Mouse (Mus musculus) stomach, embryonic 14.5 days (tissue): Measurements from ENCODE around the gene Edem1. TPM values are rescaled to one million over a fixed set of nuclear protein-coding genes. Genes with fewer than 3 reads are reported as not detected.

ENCODE experiments used
- ATAC-seq: fragments of 200-750 bp; cut with Nextera tagmentation; 2 replicates; pipeline ENCODE4 v1.8.0; 2017; ENCODE audit warnings: low read depth, moderate TSS enrichment; ENCODE audit not compliant: insufficient number of reproducible peaks, insufficient read depth, low FRiP score
- H3K27ac ChIP-seq: fragments of 300-500 bp; sonication (generic); 2 replicates; pipeline ENCODE4 v1.5.1; 2014; ENCODE audit warnings: mild to moderate bottlenecking, low read length, moderate library complexity, mixed read lengths
- H3K27me3 ChIP-seq: fragments of 300-500 bp; sonication (generic); 2 replicates; pipeline ENCODE4 v1.6.1; 2014; ENCODE audit warnings: low read length, control low read depth, mixed read lengths; ENCODE audit not compliant: control insufficient read depth, insufficient read depth
- H3K36me3 ChIP-seq: fragments of 300-500 bp; sonication (generic); 2 replicates; pipeline ENCODE4 v1.6.1; 2014; ENCODE audit warnings: mild to moderate bottlenecking, control low read depth, low read length, moderate library complexity, mixed read lengths; ENCODE audit not compliant: control insufficient read depth, insufficient read depth
- H3K4me1 ChIP-seq: fragments of 300-500 bp; sonication (generic); 2 replicates; pipeline ENCODE4 v1.6.1; 2014; ENCODE audit warnings: low read length, control low read depth, mixed read lengths; ENCODE audit not compliant: control insufficient read depth, insufficient read depth
- H3K4me2 ChIP-seq: fragments of 300-500 bp; sonication (generic); replicated peaks from 2 replicates; pipeline ENCODE4 v1.6.1; 2014; ENCODE audit warnings: low read depth, low read length, control low read depth
- H3K4me3 ChIP-seq: fragments of 300-500 bp; sonication (generic); 2 replicates; pipeline ENCODE4 v1.5.1; 2014; ENCODE audit warnings: low read depth, low read length, control low read depth
- H3K9ac ChIP-seq: fragments of 300-500 bp; sonication (generic); replicated peaks from 2 replicates; pipeline ENCODE4 v1.6.1; 2014; ENCODE audit warnings: low read depth, mild to moderate bottlenecking, control low read depth, low read length, moderate library complexity, mixed read lengths
- H3K9me3 ChIP-seq: fragments of 300-500 bp; sonication (generic); 2 replicates; pipeline ENCODE4 v1.6.1; 2016; ENCODE audit warnings: low read depth, low read length, control low read depth; ENCODE audit not compliant: control insufficient read depth
- WGBS: fragments of 180-500 bp; shearing (Covaris S2); extraction: QIAGEN DNeasy Blood & Tissue Kit; methylation state at CpG from one replicate; pipeline ENCODE4 v1.1.7; 2014; 5-methylcytosine and 5-hydroxymethylcytosine counted together
- polyA plus RNA-seq: library from polyadenylated mRNA; unstranded; fragments of >200 nt; fragmentation: Nextera tagmentation; extraction: Ambion mirVana; gene quantifications from 2 replicates; pipeline ENCODE4 v1.2.1, GENCODE M21; 2014

The Edem1 gene
- polyA plus RNA-seq, 1 experiment from 2014 or later: 29.0 TPM

- Histone ChIP-seq H3K4me2 (no peak overlapping the region), H3K9ac (no peak overlapping the region), H3K27me3 (no peaks in the 10 kb centered on the region), H3K4me3 (no peak overlapping the region), H3K36me3 (peaks cover 4% of the 10 kb centered on the region; the same call in 1 of the 2 replicates), H3K27ac (peak overlapping the region; percentile 23; the same call in 1 of the 2 replicates), H3K9me3 (no peaks in the 10 kb centered on the region), H3K4me1 (peaks cover 7% of the 10 kb centered on the region; the same call in 1 of the 2 replicates)
- 58% methylated on average over 8 of the region's 8 CpGs for WGBS
- peak; percentile 66 for ATAC-seq
These were observed 5.7 kb downstream of the Edem1 start for GRCm38 (mm10) chr6:108833963-108834697.

- H3K36me3 ChIP-seq: peaks cover 7% of the 10 kb centered on the region
- H3K27me3 ChIP-seq: no peaks in the 10 kb centered on the region
- no peaks in the 10 kb centered on the region for H3K4me1 ChIP-seq
- no peaks in the 10 kb centered on the region for H3K9me3 ChIP-seq
- 74% methylated on average over 16 of the region's 16 CpGs for WGBS
- ATAC-seq: peak; percentile 35; the same call in 1 of the 2 replicates
- H3K4me2 ChIP-seq: no peak overlapping the region
- H3K9ac ChIP-seq: no peak overlapping the region
- H3K4me3 ChIP-seq: no peak overlapping the region
- H3K27ac ChIP-seq: peak overlapping the region; percentile 17; the same call in 1 of the 2 replicates
These were observed 7.6 kb downstream of the Edem1 start for GRCm38 (mm10) chr6:108835765-108836691.

- H3K36me3 ChIP-seq: peaks cover 13% of the 10 kb centered on the region
These were observed 8.6 kb downstream of the Edem1 start for GRCm38 (mm10) chr6:108837081-108837480.

GRCm38 (mm10) chr6:108837958-108838357, 9.5 kb downstream of the Edem1 start:
- ATAC-seq: no peak
- H3K4me3 ChIP-seq: no peak overlapping the region
- no peaks in the 10 kb centered on the region for H3K4me1 ChIP-seq
- 86% methylated on average over 4 of the region's 4 CpGs for WGBS
- peaks cover 13% of the 10 kb centered on the region for H3K36me3 ChIP-seq
- no peak overlapping the region for H3K27ac ChIP-seq
- no peak overlapping the region for H3K4me2 ChIP-seq
- no peak overlapping the region for H3K9ac ChIP-seq
- no peaks in the 10 kb centered on the region for H3K9me3 ChIP-seq
- no peaks in the 10 kb centered on the region for H3K27me3 ChIP-seq

More at GRCm38 (mm10) chr6:108837081-108837480, 8.6 kb downstream of the Edem1 start:
- Histone ChIP-seq H3K4me2 (no peak overlapping the region), H3K9me3 (no peaks in the 10 kb centered on the region), H3K4me1 (no peaks in the 10 kb centered on the region), H3K27ac (no peak overlapping the region), H3K9ac (no peak overlapping the region), H3K4me3 (no peak overlapping the region), H3K27me3 (no peaks in the 10 kb centered on the region)
- WGBS: 84% methylated on average over 4 of the region's 4 CpGs
- no peak for ATAC-seq

GRCm38 (mm10) chr6:108839432-108839831, 11.0 kb downstream of the Edem1 start:
- Histone ChIP-seq H3K9me3 (no peaks in the 10 kb centered on the region), H3K27ac (no peak overlapping the region), H3K9ac (no peak overlapping the region), H3K4me1 (no peaks in the 10 kb centered on the region), H3K4me3 (no peak overlapping the region), H3K36me3 (peaks cover 22% of the 10 kb centered on the region), H3K4me2 (no peak overlapping the region), H3K27me3 (no peaks in the 10 kb centered on the region)
- ATAC-seq: no peak
- WGBS: 87% methylated on average over 4 of the region's 4 CpGs

GRCm38 (mm10) chr6:108840861-108841640, 12.6 kb downstream of the Edem1 start:
- Histone ChIP-seq H3K9ac (no peak overlapping the region), H3K27ac (no peak overlapping the region), H3K4me1 (no peaks in the 10 kb centered on the region), H3K4me2 (no peak overlapping the region), H3K36me3 (peaks cover 31% of the 10 kb centered on the region), H3K4me3 (no peak overlapping the region), H3K27me3 (no peaks in the 10 kb centered on the region), H3K9me3 (no peaks in the 10 kb centered on the region)
- 94% methylated on average over 8 of the region's 8 CpGs for WGBS
- no peak for ATAC-seq

- Histone ChIP-seq H3K27me3 (no peaks in the 10 kb centered on the region), H3K36me3 (peaks cover 33% of the 10 kb centered on the region), H3K4me2 (no peak overlapping the region), H3K4me3 (no peak overlapping the region), H3K9ac (no peak overlapping the region), H3K27ac (no peak overlapping the region), H3K9me3 (no peaks in the 10 kb centered on the region), H3K4me1 (no peaks in the 10 kb centered on the region)
- ATAC-seq: no peak
- WGBS: 91% methylated on average over 1 of the region's 1 CpGs
These were observed 15.2 kb downstream of the Edem1 start for GRCm38 (mm10) chr6:108843664-108844063.

GRCm38 (mm10) chr6:108844093-108844492, 15.7 kb downstream of the Edem1 start:
- Histone ChIP-seq H3K4me3 (no peak overlapping the region), H3K4me2 (no peak overlapping the region), H3K4me1 (no peaks in the 10 kb centered on the region), H3K9ac (no peak overlapping the region), H3K27ac (no peak overlapping the region), H3K36me3 (peaks cover 33% of the 10 kb centered on the region), H3K9me3 (no peaks in the 10 kb centered on the region), H3K27me3 (no peaks in the 10 kb centered on the region)
- no peak for ATAC-seq
- WGBS: 82% methylated on average over 3 of the region's 3 CpGs
